Mouse (Mus musculus) lung, postnatal 25 days (tissue): ENCODE measurements around the gene Ssbp2.

Experiments used
- DNase-seq: peaks from one replicate; pipeline ENCODE4 v3.0.0; 2022; ENCODE audit warnings: low spot score

Gene Ssbp2

DNA sequence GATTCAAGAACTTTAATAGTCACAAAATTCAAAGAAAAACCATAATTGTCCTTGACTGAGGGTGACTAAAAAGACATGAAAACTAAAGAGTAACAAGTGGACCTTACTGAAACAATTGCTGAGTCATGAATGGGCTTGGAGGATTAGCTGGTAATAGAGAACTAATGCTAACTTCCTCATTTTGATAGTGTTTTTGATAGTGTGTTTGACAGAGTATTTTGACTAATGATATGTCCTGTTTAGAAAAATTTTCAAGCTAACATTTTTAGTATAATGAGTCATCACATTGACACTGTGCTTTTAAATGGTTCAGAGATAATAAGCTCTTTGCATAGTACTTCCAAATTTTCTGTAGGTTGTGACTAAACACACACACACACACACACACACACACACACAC is 267.8 kb downstream of the Ssbp2 start:
- DNase-seq, result no peak

DNA sequence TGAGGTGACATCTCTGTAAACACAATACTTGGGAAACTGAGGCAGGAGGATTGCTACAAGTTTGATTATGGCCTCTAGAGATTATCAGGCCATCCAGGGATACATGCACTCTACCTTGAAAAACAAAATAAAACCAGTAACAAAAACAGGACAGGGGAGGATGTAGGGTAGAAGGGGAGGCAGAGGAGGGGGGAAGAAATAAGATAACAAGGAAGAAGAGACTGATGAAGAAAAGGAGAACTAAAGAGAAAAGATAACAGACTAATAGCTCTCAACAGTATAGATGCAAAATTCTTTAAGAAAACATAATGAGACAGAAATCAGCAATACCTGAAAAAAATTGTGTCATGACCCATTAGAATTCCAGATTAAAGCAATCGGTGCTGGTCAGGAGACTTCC is 277.1 kb downstream of the Ssbp2 start:
- DNase-seq, result no peak

DNA sequence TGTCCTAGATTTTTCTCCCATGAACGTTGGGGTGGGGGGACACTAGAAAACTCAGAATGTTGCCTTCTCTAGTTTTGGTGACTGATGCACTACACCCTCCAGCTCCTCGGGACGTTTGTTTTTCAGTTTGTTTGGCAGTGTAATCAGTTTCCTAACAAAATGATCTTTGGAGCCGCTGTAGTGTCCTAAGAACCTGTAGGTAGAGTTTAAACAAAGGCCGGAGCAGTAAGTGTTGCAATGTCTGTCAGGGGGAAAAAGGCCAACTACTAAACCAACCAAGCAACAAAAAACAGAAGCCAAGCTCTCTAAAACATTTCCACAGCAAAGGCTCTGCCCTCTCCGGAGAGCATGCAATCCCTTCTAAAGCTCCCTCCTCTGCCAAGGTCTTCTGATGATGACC is 280.8 kb downstream of the Ssbp2 start:
- DNase-seq, result no peak

DNA sequence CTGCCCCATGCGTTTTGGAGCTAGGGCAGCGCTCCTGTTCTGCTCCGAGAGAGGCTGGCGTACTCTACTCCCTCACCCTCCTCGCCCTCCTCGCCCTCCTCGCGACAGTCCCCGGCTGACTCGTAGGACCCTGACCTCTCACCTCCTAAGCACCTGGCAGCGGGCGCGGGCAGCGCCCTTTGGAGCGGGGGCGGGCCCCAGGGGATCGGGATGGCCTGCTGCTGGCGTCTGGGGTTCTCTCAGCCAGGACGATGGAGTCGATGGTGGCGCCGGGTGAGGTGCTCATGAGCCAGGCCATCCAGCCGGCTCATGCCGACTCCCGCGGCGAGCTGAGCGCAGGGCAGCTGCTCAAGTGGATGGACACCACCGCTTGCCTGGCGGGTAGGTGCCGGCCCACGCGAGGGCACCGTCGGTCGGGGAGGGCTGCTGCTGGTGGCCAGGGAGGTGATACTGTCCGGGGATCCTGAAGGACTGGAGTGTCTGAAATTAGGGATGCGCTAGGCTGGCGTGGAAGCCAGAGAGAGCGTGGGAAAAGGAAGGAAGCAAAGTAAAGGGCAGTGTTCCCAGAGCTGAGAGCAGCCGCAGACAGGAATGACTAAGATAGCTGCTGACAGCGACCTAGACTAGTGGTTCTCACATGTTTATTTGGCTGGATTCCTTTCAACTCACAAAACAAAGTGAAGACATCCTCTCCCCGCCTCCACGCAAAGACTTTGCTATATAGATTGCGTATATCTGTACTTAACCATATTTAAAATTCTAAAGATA is 281.4 kb downstream of the Ssbp2 start, which contains the start of gene Acot12:
Gene Acot12 (plus strand): TSS at position 233 of the 768 bp plus-strand sequence.
- no peak for DNase-seq

DNA sequence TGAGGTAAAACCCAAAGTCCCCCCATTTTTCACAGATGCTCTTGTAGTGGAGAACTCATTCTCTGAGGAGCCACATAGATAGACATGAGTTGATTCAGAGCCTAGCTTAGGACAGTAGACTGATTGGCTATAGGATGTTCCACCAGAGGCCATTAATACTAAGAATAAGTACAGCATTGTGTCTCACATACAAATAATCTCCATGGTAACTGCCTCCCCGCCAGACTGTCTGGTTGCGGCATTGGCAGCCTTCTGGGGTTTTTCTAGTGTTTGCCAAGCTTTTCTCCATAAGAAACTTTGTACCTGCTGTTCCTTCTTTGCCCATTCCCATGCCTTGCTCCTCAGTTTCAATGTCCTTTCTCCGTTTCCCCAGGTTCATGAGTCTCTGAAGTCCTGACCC is 283.1 kb downstream of the Ssbp2 start:
- DNase-seq, result no peak

DNA sequence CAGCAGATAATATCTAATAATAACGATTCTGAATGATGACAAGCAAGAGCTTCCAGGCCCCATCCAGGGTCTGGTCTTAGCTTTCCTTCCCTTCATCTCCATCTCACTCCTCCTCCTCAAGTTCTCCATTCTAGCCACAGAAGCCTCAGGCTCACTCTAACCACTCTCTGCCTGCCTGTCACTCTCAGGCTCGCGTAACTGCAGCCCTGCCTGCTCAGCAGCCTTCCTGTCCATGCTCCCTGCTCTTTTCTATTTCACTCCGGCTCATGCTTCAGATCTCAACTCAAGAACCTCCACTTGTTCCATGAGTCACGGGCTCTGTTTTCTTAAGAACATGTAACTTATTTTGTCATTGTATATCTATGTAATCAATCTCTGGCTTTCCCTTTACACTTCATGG is 286.4 kb downstream of the Ssbp2 start:
- DNase-seq, result no peak

DNA sequence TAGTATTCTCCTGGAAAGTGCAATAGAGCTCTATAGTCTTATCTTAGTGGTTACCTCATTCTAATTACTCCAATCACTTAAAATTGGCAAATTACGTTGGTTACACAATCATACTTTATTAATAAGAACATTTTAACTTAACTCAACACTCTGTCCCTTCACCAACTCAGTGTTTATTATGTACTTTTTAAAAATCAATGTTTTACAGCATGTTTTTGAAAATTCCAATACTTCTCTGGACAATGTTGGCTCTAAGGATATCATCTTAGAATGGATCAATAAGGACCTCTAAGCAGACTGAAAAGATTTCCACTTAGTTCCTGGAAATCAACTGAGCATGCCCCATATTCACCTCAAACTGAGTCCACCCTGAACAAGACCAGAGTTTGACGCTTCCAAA is 288.3 kb downstream of the Ssbp2 start:
- no peak for DNase-seq

DNA sequence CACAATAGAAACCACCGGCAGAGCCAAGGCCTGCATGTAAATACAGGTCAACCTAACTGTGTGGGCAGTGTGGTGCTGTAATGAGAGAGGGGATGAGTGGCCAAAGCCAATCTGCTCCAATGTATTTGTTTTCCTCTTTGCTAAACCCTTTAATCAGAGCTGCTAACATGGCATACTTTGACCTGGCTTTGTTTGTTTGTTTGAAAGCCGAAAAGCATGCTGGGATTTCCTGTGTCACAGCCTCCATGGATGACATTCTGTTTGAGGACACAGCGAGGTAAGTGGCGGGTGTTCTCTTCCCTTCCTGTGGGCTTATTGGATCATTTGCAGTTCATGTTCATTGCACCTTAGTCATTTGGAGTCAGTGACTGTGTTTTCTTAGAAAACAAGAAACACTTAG is 289.9 kb downstream of the Ssbp2 start:
- DNase-seq, result no peak
